ENCODE assay signal across 22 mouse cellular contexts in the genomic region with DNA sequence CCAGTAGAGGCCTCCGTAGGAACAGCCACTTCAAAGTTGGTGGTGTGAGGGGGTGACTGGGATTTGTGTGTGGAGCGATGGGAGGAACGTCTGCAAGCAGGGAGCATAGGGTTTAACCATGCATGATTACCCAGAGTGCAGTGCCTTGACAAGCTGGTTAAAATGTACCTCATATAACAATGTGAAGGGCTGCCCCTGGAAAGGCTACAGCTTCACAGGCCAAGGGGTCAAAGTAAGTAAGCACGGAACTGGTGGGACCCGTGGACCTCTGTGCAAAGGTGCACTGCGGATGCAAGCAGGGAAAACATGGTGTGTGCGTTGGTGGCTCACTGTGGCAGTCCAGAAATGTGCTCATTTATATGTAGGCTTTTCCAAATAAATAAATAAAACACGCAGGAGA.
A peak's percentile ranks its signal among the peaks of the same experiment; 100 is the strongest.
DNase-seq lines count a peak whose midpoint lies in the region; ATAC-seq lines count a peak whose summit lies in the region.
"Had no signal": no experiment of that assay in that cellular context is flagged by ENCODE, and none has a peak within 500 bp of the region (broad histone marks: within the 10 kb centered on the region; RNA-seq: fewer than 3 reads in every experiment).

No protein-coding gene starts in this region.

- no peaks in the 10 kb centered on the region for H3K9me3 ChIP-seq in heart, embryonic 10.5 days
- H3K9me3 ChIP-seq in liver, embryonic 15.5 days (replicated peaks): no peaks in the 10 kb centered on the region
- no peaks in the 10 kb centered on the region for H3K9me3 ChIP-seq in hindbrain, embryonic 12.5 days (replicated peaks)
- H3K9me3 ChIP-seq: forebrain, embryonic 12.5 days; intestine, embryonic 15.5 days; limb, embryonic 10.5 days; stomach, embryonic 15.5 days had no signal

- 88% methylated on average over 8 of the region's 8 CpGs for WGBS in heart, embryonic 10.5 days
- WGBS in liver, embryonic 15.5 days (ENCODE audit: insufficient replicate concordance): 69% methylated on average over 8 of the region's 8 CpGs
- WGBS in hindbrain, embryonic 12.5 days: 70% methylated on average over 8 of the region's 8 CpGs

- H3K27me3 ChIP-seq in heart, embryonic 10.5 days (ENCODE audit: insufficient read depth, poor library complexity, severe bottlenecking): no peaks in the 10 kb centered on the region
- H3K27me3 ChIP-seq in liver, embryonic 15.5 days: no peaks in the 10 kb centered on the region
- no peaks in the 10 kb centered on the region for H3K27me3 ChIP-seq in hindbrain, embryonic 12.5 days
- H3K27me3 ChIP-seq: CH12.LX; intestine, embryonic 15.5 days; stomach, embryonic 15.5 days had no signal

- intact Hi-C loops in heart, postnatal 10 days (cut with DNase I): no loop called here
- intact Hi-C loops in left cerebral cortex, postnatal 36 days (cut with DNase I): no loop called here

- no peak overlapping the region for H3K4me2 ChIP-seq in liver, embryonic 15.5 days
- H3K4me2 ChIP-seq in hindbrain, embryonic 12.5 days (replicated peaks): no peak overlapping the region
- H3K4me2 ChIP-seq: forebrain, embryonic 12.5 days; hindbrain, embryonic 14.5 days; intestine, embryonic 15.5 days; lung, embryonic 14.5 days; stomach, embryonic 15.5 days had no signal

- H3K27ac ChIP-seq in heart, embryonic 10.5 days: 0 out of 2 replicates have a peak overlapping the region, but pooled peaks have one; percentile 16
- no peak overlapping the region; the same call in 1 of the 2 replicates for H3K27ac ChIP-seq in liver, embryonic 15.5 days (replicated peaks)
- no peak overlapping the region for H3K27ac ChIP-seq in hindbrain, embryonic 12.5 days
- H3K27ac ChIP-seq: forebrain, embryonic 12.5 days; hindbrain, embryonic 14.5 days; intestine, embryonic 15.5 days; left cerebral cortex, adult 2 months; limb, embryonic 10.5 days; stomach, embryonic 15.5 days had no signal

- DNase-seq in heart, embryonic 10.5 days (ENCODE audit: low spot score): no peak
- DNase-seq in heart, postnatal 10 days: no peak
- DNase-seq in kidney, adult 8-10 months: peak; percentile 59 to 76
- peak; percentile 69 to 77 for DNase-seq in kidney, postnatal 36 days
- no peak for DNase-seq in left cerebral cortex, postnatal 36 days (ENCODE audit: low spot score in 2 of 2)
- DNase-seq: adrenal gland, postnatal 36 days; cerebellum, adult 18-20 months; cerebellum, postnatal 36 days; gastrocnemius, postnatal 14 days; lung, embryonic 14.5 days; lung, postnatal 4 days; retina, postnatal 1 day had no signal

- H3K9ac ChIP-seq in liver, embryonic 15.5 days: no peak overlapping the region
- no peak overlapping the region for H3K9ac ChIP-seq in hindbrain, embryonic 12.5 days
- H3K9ac ChIP-seq: forebrain, embryonic 12.5 days; hindbrain, embryonic 14.5 days; intestine, embryonic 15.5 days; lung, embryonic 14.5 days; stomach, embryonic 15.5 days had no signal

- peak; percentile 81 for ATAC-seq in liver, embryonic 15.5 days (ENCODE audit: insufficient read depth)
- no peak for ATAC-seq in erythroid progenitor cell, adult 5-6 weeks (replicated peaks; ENCODE audit: low FRiP score, poor library complexity, severe bottlenecking)
- no peak for ATAC-seq in hindbrain, embryonic 12.5 days (ENCODE audit: low FRiP score)
- ATAC-seq: intestine, embryonic 15.5 days had no signal

- no peak overlapping the region for H3K4me3 ChIP-seq in heart, embryonic 10.5 days
- no peak overlapping the region for H3K4me3 ChIP-seq in liver, embryonic 15.5 days (replicated peaks)
- no peak overlapping the region for H3K4me3 ChIP-seq in hindbrain, embryonic 12.5 days
- H3K4me3 ChIP-seq: forebrain, embryonic 12.5 days; intestine, embryonic 15.5 days; left cerebral cortex, adult 2 months; limb, embryonic 10.5 days; stomach, embryonic 15.5 days had no signal

- H3K36me3 ChIP-seq in heart, embryonic 10.5 days: no peaks in the 10 kb centered on the region
- no peaks in the 10 kb centered on the region for H3K36me3 ChIP-seq in liver, embryonic 15.5 days (replicated peaks)
- no peaks in the 10 kb centered on the region for H3K36me3 ChIP-seq in hindbrain, embryonic 12.5 days
- H3K36me3 ChIP-seq: forebrain, embryonic 12.5 days; intestine, embryonic 15.5 days; limb, embryonic 10.5 days; stomach, embryonic 15.5 days had no signal

- H3K4me1 ChIP-seq in heart, embryonic 10.5 days: peaks cover 41% of the 10 kb centered on the region
- H3K4me1 ChIP-seq in liver, embryonic 15.5 days (replicated peaks): 0 out of 2 replicates have a peak, but pooled peaks cover 15% of the 10 kb centered on the region
- peaks cover 14% of the 10 kb centered on the region for H3K4me1 ChIP-seq in hindbrain, embryonic 12.5 days

Comparison
In these comparisons a context has a peak if more than half of its experiments do, and no peak if none do; other contexts are left out.
1. DNase-seq: peak in kidney, adult 8-10 months (2 of 2) and kidney, postnatal 36 days (2 of 2); none in heart, embryonic 10.5 days (single experiment), heart, postnatal 10 days (0 of 2) and left cerebral cortex, postnatal 36 days (0 of 2).